Mouse (Mus musculus) erythroblast, adult 5-6 weeks (primary cell): ENCODE data around the gene Hacd2. TPM values are rescaled to one million over a fixed set of nuclear protein-coding genes. Genes with fewer than 3 reads are reported as not detected.

Experiments
- ATAC-seq: replicated peaks from 2 replicates; pipeline ENCODE4 v1.8.0; 2016; ENCODE audit warnings: moderate number of reproducible peaks, mild to moderate bottlenecking, moderate TSS enrichment, inconsistent platforms; ENCODE audit not compliant: poor library complexity, low FRiP score, severe bottlenecking
- total RNA-seq, 2 experiments: library from RNA; stranded (forward) in 1 of 2; stranded (reverse) in 1 of 2; fragments of 150-400 nt in 1 of 2; fragments of 200-764, 138-1000 nt in 1 of 2; gene quantifications; 2 replicates each; pipeline versions ENCODE4 v1.2.3 to v1.2.4; 2015 to 2017; ENCODE audit warnings: low replicate concordance in 2 of 2

Gene Hacd2
- total RNA-seq, 2 experiments from 2014 or later = 5.5 to 25.7 TPM

- ATAC-seq = no peak
Measured at GRCm38 (mm10) chr16:35047272-35047969, 25.2 kb downstream of the Hacd2 start.

- ATAC-seq = no peak
Measured at GRCm38 (mm10) chr16:35051066-35051465, 28.8 kb downstream of the Hacd2 start.

- ATAC-seq = no peak
Measured at GRCm38 (mm10) chr16:35052191-35052590, 30.0 kb downstream of the Hacd2 start.

- peak; percentile 63 for ATAC-seq
Measured at GRCm38 (mm10) chr16:35054432-35055193, 32.4 kb downstream of the Hacd2 start.

- no peak for ATAC-seq
Measured at GRCm38 (mm10) chr16:35055194-35055506, 32.9 kb downstream of the Hacd2 start.

GRCm38 (mm10) chr16:35055861-35056260, 33.6 kb downstream of the Hacd2 start:
- no peak for ATAC-seq

- no peak for ATAC-seq
Measured at GRCm38 (mm10) chr16:35056306-35056705, 34.1 kb downstream of the Hacd2 start.

- no peak for ATAC-seq
Measured at GRCm38 (mm10) chr16:35056786-35057185, 34.6 kb downstream of the Hacd2 start.

GRCm38 (mm10) chr16:35061017-35061416, 38.8 kb downstream of the Hacd2 start:
- ATAC-seq = no peak

- ATAC-seq = no peak
Measured at GRCm38 (mm10) chr16:35065724-35066123, 43.5 kb downstream of the Hacd2 start.

- ATAC-seq = no peak
Measured at GRCm38 (mm10) chr16:35067095-35067494, 44.9 kb downstream of the Hacd2 start.

GRCm38 (mm10) chr16:35067631-35068030, 45.4 kb downstream of the Hacd2 start:
- no peak for ATAC-seq

GRCm38 (mm10) chr16:35068886-35069285, 46.7 kb downstream of the Hacd2 start:
- ATAC-seq = no peak

- no peak for ATAC-seq
Measured at GRCm38 (mm10) chr16:35074436-35074835, 52.2 kb downstream of the Hacd2 start.

GRCm38 (mm10) chr16:35075643-35076042, 53.4 kb downstream of the Hacd2 start:
- ATAC-seq = no peak

GRCm38 (mm10) chr16:35093500-35093899, 71.3 kb downstream of the Hacd2 start:
- ATAC-seq = no peak

GRCm38 (mm10) chr16:35097870-35098530, 75.8 kb downstream of the Hacd2 start:
- ATAC-seq = no peak

- no peak for ATAC-seq
Measured at GRCm38 (mm10) chr16:35101751-35102420, 79.7 kb downstream of the Hacd2 start.

- no peak for ATAC-seq
Measured at GRCm38 (mm10) chr16:35102866-35103620, 80.8 kb downstream of the Hacd2 start.

- ATAC-seq = no peak
Measured at GRCm38 (mm10) chr16:35107985-35108384, 85.8 kb downstream of the Hacd2 start.
